Mouse (Mus musculus): Measurements from ENCODE around the gene Mtmr4. TPM values are rescaled to one million over a fixed set of nuclear protein-coding genes. Genes with fewer than 3 reads are reported as not detected.
A peak's percentile ranks its signal among the peaks of the same experiment; 100 is the strongest.

The Mtmr4 gene
- polyA plus RNA-seq, 1 experiment from 2014 or later = 62.4 TPM

DNA sequence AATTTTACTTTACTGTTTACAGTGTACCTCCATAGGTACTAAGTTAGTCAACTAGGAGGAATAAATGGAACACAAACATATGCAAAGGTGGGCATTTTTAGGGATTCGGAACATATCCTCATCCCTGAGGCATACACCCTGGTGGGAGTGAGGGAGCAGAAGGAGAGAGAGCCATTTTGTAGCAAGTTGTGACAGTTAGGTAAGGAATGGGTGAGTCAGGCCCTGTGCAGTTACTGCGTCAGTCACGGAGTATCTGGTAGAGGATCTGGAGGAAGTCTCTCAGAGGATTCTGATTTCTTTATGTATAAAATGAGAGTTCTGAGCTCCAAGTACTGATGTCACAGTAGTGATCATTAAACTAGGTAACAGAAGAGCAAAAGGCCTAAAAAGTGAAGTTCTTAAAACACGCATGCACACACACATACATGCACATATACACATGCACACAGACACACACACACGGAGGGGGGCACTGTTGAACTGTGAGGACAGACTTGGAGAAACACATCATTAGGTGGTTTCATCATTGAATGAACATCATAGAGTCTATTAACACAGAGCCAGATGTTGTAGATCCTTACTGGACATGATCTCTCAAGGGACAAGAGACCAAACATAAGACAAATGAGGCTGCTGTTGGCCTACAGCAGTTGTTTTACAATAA is 4.6 kb upstream of the Mtmr4 start:
- Histone ChIP-seq H3K9me3 (ENCODE audit: control insufficient read depth, low read length) (no peaks in the 10 kb centered on the region), H3K9ac (ENCODE audit: low read length) (no peak overlapping the region), H3K4me3 (ENCODE audit: low read depth, low read length) (no peak overlapping the region), H3K36me3 (ENCODE audit: control insufficient read depth, insufficient read depth, low read length) (no peaks in the 10 kb centered on the region), H3K27ac (replicated peaks; ENCODE audit: low read depth, low read length) (no peak overlapping the region), H3K4me2 (ENCODE audit: low read depth, severe bottlenecking) (no peak overlapping the region), H3K27me3 (ENCODE audit: control insufficient read depth, insufficient read depth, low read length) (no peaks in the 10 kb centered on the region), H3K4me1 (ENCODE audit: control insufficient read depth, insufficient read depth, low read length) (peaks cover 7% of the 10 kb centered on the region; the same call in 1 of the 2 replicates)
- DNase-seq (ENCODE audit: low spot score) (no peak), ATAC-seq (ENCODE audit: insufficient number of reproducible peaks, low FRiP score, low TSS enrichment, low read depth) (no peak)
- WGBS = 95% methylated on average over 5 of the region's 5 CpGs

DNA sequence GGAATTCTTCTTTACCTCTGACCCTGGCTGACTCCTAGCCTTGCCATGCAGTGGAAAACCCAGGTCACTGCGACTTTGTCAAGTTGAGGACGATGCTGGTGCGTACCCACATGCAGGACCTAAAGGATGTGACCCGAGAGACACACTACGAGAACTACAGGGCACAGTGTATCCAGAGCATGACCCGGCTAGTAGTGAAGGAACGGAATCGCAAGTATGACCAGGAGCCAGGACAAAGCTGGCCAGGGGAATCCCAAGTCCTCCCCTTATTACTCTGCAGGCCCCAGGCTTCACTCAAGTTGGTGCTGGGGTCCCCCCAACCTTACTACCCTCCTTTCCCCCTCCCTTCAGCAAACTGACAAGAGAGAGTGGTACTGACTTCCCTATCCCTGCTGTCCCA is 2.4 kb upstream of the Mtmr4 start:
- Histone ChIP-seq H3K4me1 (ENCODE audit: control insufficient read depth, insufficient read depth, low read length) (peaks cover 16% of the 10 kb centered on the region), H3K9me3 (ENCODE audit: control insufficient read depth, low read length) (no peaks in the 10 kb centered on the region), H3K4me2 (ENCODE audit: low read depth, severe bottlenecking) (no peak overlapping the region), H3K36me3 (ENCODE audit: control insufficient read depth, insufficient read depth, low read length) (no peaks in the 10 kb centered on the region), H3K4me3 (ENCODE audit: low read depth, low read length) (no peak overlapping the region), H3K9ac (ENCODE audit: low read length) (no peak overlapping the region), H3K27me3 (ENCODE audit: control insufficient read depth, insufficient read depth, low read length) (no peaks in the 10 kb centered on the region), H3K27ac (replicated peaks; ENCODE audit: low read depth, low read length) (no peak overlapping the region)
- ATAC-seq (ENCODE audit: insufficient number of reproducible peaks, low FRiP score, low TSS enrichment, low read depth) (no peak), DNase-seq (ENCODE audit: low spot score) (no peak)
- WGBS = 89% methylated on average over 8 of the region's 8 CpGs

DNA sequence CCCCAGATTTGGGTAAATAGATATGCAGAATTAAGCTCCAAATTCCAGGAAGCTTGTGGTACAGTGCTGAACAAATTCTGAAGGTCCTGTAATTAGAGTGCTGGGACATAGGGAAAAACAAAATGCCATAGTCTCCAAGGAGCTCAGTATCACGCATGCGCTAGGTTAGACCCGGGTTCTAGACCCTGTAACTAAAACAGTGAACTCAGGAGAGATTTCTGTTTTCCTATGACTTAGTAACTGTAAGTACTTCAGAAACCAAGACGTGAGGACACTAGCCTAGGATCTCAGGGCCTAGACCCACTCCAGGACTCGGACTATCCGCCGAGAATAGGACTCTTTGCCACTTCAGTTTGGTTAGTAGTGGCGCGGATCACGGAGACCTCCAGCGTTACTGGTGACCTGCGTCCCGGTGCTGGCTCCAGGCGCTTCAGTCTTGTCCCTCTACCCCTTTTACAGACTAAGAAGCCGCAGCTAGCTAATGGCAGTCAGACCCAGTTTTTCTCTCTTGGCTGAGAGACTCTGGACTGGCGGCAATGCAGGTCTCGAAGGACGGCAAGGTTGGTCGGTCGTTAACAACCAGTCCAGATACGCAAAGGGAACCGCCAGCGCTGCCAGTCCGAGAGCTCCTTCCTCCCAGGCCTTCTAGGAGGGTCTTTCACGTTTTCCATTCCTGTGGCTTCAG is 979 bp upstream of the Mtmr4 start:
- Histone ChIP-seq H3K9me3 (ENCODE audit: control insufficient read depth, low read length) (no peaks in the 10 kb centered on the region), H3K27me3 (ENCODE audit: control insufficient read depth, insufficient read depth, low read length) (no peaks in the 10 kb centered on the region), H3K27ac (replicated peaks; ENCODE audit: low read depth, low read length) (peak overlapping the region; percentile 81), H3K4me3 (ENCODE audit: low read depth, low read length) (peak overlapping the region; percentile 73), H3K36me3 (ENCODE audit: control insufficient read depth, insufficient read depth, low read length) (no peaks in the 10 kb centered on the region), H3K4me1 (ENCODE audit: control insufficient read depth, insufficient read depth, low read length) (peaks cover 21% of the 10 kb centered on the region), H3K4me2 (ENCODE audit: low read depth, severe bottlenecking) (peak overlapping the region; percentile 75), H3K9ac (ENCODE audit: low read length) (peak overlapping the region; percentile 88)
- WGBS = 3% methylated on average over 25 of the region's 25 CpGs
- no peak for ATAC-seq (ENCODE audit: insufficient number of reproducible peaks, low FRiP score, low TSS enrichment, low read depth)
- DNase-seq (ENCODE audit: low spot score) = peak; percentile 64

DNA sequence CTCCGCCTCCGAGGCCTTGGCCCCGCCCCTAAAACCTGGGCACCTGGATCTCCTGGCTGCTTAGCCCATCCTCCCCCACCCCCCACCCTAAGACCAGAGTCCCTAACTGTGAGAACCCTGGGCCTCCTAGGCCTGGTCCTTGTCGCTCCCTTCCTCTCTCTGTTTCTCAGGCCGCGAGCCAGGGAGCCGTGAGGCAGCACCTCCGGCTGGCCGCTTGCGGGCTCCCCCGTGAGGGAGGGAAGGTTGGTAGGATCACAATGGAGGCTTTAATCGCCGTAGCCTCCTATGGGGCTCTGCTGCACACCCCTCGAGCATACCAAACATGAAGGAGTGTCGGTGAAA is 363 bp downstream of the Mtmr4 start:
- no peaks in the 10 kb centered on the region for H3K9me3 ChIP-seq (ENCODE audit: control insufficient read depth, low read length)
- H3K4me1 ChIP-seq (ENCODE audit: control insufficient read depth, insufficient read depth, low read length) = peaks cover 28% of the 10 kb centered on the region
- H3K4me3 ChIP-seq (ENCODE audit: low read depth, low read length) = peak overlapping the region; percentile 73
- ATAC-seq (ENCODE audit: insufficient number of reproducible peaks, low FRiP score, low TSS enrichment, low read depth) (no peak; the same call in 1 of the 2 replicates), DNase-seq (ENCODE audit: low spot score) (no peak)
- H3K9ac ChIP-seq (ENCODE audit: low read length) = peak overlapping the region; percentile 83
- no peaks in the 10 kb centered on the region for H3K27me3 ChIP-seq (ENCODE audit: control insufficient read depth, insufficient read depth, low read length)
- peaks cover 3% of the 10 kb centered on the region; the same call in 1 of the 2 replicates for H3K36me3 ChIP-seq (ENCODE audit: control insufficient read depth, insufficient read depth, low read length)
- peak overlapping the region; percentile 80 for H3K4me2 ChIP-seq (ENCODE audit: low read depth, severe bottlenecking)
- 0% methylated on average over 15 of the region's 15 CpGs for WGBS
- H3K27ac ChIP-seq (replicated peaks; ENCODE audit: low read depth, low read length) = peak overlapping the region; percentile 83

DNA sequence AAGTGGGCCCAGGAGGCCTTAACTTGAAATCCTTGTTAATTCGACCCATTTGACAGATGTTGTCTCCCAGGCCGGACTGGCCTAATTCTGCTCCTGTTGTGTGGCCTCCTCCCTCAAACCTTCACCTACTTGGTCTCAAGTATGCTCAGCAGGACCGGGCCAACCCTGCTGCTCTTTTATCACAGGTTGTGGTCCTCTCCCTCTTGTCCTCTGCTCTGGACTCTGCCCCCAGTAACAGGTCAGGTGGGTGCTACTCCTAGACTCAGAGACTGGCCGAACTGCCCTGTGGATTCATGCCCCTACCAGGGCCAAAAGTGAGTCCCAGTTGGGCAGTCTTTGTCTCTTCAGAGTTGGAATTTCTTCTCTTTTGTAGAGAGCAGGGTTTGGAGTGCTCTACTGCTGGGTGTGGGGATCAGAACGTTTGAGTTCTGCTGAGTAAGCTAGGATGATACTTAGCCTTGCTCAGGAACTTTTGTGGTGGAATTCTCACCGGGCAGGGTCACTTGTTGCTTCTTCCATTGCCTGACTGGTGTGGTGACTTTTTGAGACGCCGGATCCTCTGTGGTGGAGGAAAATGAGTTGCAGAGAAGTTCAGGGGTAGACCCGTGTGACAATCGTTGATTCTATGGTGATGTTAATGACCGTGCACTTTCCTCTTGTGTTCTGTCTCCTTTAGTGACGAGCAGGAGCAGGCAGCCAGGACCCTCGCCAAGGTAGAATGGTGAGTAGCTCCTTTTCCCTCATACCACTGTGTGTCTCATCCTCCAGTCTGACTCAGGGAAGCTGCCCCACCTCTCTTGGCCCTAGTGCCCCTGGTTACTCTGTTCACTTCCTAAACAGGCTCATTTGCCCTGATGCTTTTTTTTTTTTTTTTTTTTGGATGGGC is 994 bp downstream of the Mtmr4 start:
- 48% methylated on average over 13 of the region's 13 CpGs for WGBS

DNA sequence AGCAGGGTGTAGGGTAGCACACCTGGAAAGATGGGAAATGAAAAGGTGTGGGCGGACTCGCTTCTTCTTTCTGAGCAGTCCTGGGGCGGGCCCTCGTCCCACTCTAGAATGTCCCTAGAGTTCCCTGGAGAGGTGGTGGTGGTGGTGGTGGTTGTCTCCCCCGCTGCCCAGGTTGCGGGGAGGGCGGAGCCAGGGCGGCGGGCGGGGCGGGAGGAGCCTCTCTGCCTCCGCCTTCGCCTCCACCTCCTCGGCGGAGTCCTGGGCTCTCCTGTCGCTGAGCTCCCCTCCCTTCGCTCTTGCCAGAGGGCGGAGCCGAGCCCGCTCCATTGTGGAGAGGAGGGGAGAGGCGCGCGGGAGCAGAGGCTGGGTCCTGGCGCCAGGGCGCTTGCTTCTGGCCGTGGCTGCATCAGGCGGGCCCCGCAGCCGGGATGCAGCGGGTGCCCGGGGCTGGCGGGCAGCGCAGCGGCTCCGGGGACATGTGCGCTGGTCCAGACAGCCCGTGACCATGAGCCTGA is 3.4 kb downstream of the Mtmr4 start:
- H3K4me1 ChIP-seq (ENCODE audit: control insufficient read depth, insufficient read depth, low read length) = peaks cover 25% of the 10 kb centered on the region

More for the DNA sequence above, 994 bp downstream of the Mtmr4 start:
- H3K4me1 ChIP-seq (ENCODE audit: control insufficient read depth, insufficient read depth, low read length) = peaks cover 28% of the 10 kb centered on the region
- H3K9ac ChIP-seq (ENCODE audit: low read length) = peak overlapping the region; percentile 83
- no peak overlapping the region; the same call in 1 of the 2 replicates for H3K27ac ChIP-seq (replicated peaks; ENCODE audit: low read depth, low read length)
- DNase-seq (ENCODE audit: low spot score) (no peak), ATAC-seq (ENCODE audit: insufficient number of reproducible peaks, low FRiP score, low TSS enrichment, low read depth) (no peak)
- H3K9me3 ChIP-seq (ENCODE audit: control insufficient read depth, low read length) = no peaks in the 10 kb centered on the region
- peak overlapping the region; percentile 73 for H3K4me3 ChIP-seq (ENCODE audit: low read depth, low read length)
- H3K36me3 ChIP-seq (ENCODE audit: control insufficient read depth, insufficient read depth, low read length) = peaks cover 8% of the 10 kb centered on the region; the same call in 1 of the 2 replicates
- H3K4me2 ChIP-seq (ENCODE audit: low read depth, severe bottlenecking) = peak overlapping the region; percentile 80
- H3K27me3 ChIP-seq (ENCODE audit: control insufficient read depth, insufficient read depth, low read length) = no peaks in the 10 kb centered on the region

DNA sequence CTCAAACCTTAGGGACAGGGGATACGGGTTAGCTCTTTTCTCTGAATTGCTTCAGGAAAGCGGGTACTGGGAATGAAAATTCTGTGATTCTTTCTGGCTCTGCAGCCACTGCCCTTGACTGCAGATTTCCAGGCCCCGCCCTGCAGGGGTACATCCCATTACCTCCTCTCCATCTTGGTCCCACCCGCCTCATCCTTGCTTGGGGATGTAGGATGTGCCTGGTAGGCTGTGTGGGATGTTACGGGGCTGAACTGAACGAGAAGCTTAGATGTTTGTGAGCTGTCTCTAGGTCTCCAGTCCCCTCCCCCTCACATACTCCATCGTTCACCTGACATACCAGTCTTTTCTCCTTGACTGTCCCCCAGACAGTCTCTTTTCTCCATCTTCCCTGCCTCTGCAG is 4.0 kb downstream of the Mtmr4 start:
- no peak for ATAC-seq (ENCODE audit: insufficient number of reproducible peaks, low FRiP score, low TSS enrichment, low read depth)
- Histone ChIP-seq H3K4me3 (ENCODE audit: low read depth, low read length) (peak overlapping the region; percentile 81), H3K9ac (ENCODE audit: low read length) (peak overlapping the region; percentile 91), H3K27ac (replicated peaks; ENCODE audit: low read depth, low read length) (peak overlapping the region; percentile 40; the same call in 1 of the 2 replicates), H3K4me1 (ENCODE audit: control insufficient read depth, insufficient read depth, low read length) (peaks cover 20% of the 10 kb centered on the region), H3K4me2 (ENCODE audit: low read depth, severe bottlenecking) (peak overlapping the region; percentile 90), H3K27me3 (ENCODE audit: control insufficient read depth, insufficient read depth, low read length) (no peaks in the 10 kb centered on the region), H3K36me3 (ENCODE audit: control insufficient read depth, insufficient read depth, low read length) (peaks cover 22% of the 10 kb centered on the region), H3K9me3 (ENCODE audit: control insufficient read depth, low read length) (no peaks in the 10 kb centered on the region)
- DNase-seq (ENCODE audit: low spot score) = no peak
- 10% methylated on average over 7 of the region's 7 CpGs for WGBS

More for the DNA sequence above, 3.4 kb downstream of the Mtmr4 start:
- peak overlapping the region; percentile 40; the same call in 1 of the 2 replicates for H3K27ac ChIP-seq (replicated peaks; ENCODE audit: low read depth, low read length)
- WGBS = 2% methylated on average over 32 of the region's 37 CpGs
- H3K27me3 ChIP-seq (ENCODE audit: control insufficient read depth, insufficient read depth, low read length) = no peaks in the 10 kb centered on the region
- peak overlapping the region; percentile 91 for H3K9ac ChIP-seq (ENCODE audit: low read length)
- peaks cover 20% of the 10 kb centered on the region for H3K36me3 ChIP-seq (ENCODE audit: control insufficient read depth, insufficient read depth, low read length)
- peak; percentile 56; the same call in 1 of the 2 replicates for ATAC-seq (ENCODE audit: insufficient number of reproducible peaks, low FRiP score, low TSS enrichment, low read depth)
- peak overlapping the region; percentile 90 for H3K4me2 ChIP-seq (ENCODE audit: low read depth, severe bottlenecking)
- no peaks in the 10 kb centered on the region for H3K9me3 ChIP-seq (ENCODE audit: control insufficient read depth, low read length)
- peak overlapping the region; percentile 81 for H3K4me3 ChIP-seq (ENCODE audit: low read depth, low read length)
- peak; percentile 92 for DNase-seq (ENCODE audit: low spot score)

DNA sequence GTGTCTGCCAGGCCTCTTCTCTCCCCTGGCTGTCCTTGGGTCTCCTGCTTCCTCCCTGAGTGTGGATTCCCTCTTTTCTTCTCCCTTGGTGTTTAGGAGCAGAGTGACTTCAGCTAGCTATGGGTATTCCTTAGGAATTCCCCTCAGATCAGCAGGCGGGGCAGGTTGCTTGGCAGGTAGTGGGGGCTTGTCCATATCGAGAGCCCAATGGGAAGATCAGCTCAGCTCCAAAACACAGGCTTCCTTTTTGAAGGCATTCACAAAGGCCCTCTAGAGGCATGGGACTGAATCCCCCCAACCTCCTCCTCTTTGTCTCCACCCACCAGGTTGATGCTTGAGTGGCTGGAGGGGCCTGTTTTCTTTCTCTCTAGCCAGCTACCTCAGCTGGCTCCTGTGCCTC is 4.5 kb downstream of the Mtmr4 start:
- Histone ChIP-seq H3K9me3 (ENCODE audit: control insufficient read depth, low read length) (no peaks in the 10 kb centered on the region), H3K36me3 (ENCODE audit: control insufficient read depth, insufficient read depth, low read length) (peaks cover 22% of the 10 kb centered on the region), H3K27ac (replicated peaks; ENCODE audit: low read depth, low read length) (no peak overlapping the region), H3K4me2 (ENCODE audit: low read depth, severe bottlenecking) (peak overlapping the region; percentile 90), H3K4me1 (ENCODE audit: control insufficient read depth, insufficient read depth, low read length) (peaks cover 20% of the 10 kb centered on the region), H3K4me3 (ENCODE audit: low read depth, low read length) (peak overlapping the region; percentile 81), H3K9ac (ENCODE audit: low read length) (peak overlapping the region; percentile 91), H3K27me3 (ENCODE audit: control insufficient read depth, insufficient read depth, low read length) (no peaks in the 10 kb centered on the region)
- 40% methylated on average over 2 of the region's 2 CpGs for WGBS
- DNase-seq (ENCODE audit: low spot score) = no peak
- ATAC-seq (ENCODE audit: insufficient number of reproducible peaks, low FRiP score, low TSS enrichment, low read depth) = no peak

Measured in limb, embryonic 11.5 days (tissue).